Mouse (Mus musculus) ovary, postnatal 10 days (tissue): ENCODE results near the gene Camk2d.

Source experiments
- DNase-seq: peaks from one replicate; pipeline ENCODE4 v3.0.0; 2022; ENCODE audit warnings: low spot score

The Camk2d gene

DNA sequence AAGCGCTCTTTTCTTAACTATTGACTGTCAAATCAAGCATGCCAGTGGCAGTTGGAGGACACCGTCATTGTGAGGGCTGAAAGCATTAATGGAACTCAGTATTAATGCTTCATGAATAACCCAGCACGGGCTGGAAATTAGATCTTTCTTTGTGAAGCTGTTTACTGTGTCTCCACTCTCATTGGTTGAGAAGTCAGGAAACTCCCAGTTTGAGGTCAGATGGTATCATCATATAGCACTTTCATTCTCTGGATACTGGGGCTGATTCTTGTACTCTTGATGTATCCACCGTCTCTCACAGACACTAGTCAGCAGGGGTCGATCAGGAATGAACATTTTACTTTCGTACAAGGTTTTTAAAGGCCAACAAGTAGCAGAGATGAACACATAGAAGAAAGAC, 54.6 kb downstream of the Camk2d start:
- no peak for DNase-seq

DNA sequence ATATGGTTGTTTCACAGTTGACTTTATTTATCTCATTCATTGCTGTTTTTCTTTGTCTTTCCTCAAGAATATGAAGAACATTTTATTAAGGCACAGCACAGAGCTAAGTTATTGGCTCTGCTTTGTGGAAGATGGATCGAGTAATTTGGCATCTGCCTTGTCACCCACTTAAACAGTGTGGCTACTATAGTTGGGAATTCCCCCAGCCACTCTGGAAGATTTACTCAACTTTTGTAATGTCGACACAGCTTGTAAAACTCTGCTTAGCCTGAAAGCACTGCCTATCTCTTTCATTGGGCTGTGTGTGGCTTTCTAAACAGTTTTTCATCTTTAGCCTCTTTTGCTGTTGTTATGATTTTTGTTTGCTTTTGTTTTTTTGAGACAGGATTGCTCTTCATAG, 56.3 kb downstream of the Camk2d start:
- DNase-seq = no peak

DNA sequence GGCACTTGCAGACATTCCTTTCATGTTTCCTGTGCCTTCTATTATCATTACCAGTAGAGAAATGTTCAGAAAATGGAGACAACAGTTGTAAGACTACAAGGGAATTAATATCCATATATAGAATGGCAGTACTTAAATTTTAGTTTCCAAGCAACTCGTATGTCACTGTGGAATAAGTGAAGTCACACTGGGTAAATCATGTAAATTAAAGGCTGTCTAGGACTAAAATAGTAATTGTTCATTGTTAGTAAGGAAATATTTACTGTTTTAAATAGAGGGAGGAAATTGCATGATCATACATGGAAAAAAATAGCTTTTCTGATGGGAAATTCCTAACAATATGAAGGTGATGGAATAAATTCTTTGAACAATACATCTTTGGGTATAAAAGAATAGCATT, 57.0 kb downstream of the Camk2d start:
- DNase-seq = no peak

DNA sequence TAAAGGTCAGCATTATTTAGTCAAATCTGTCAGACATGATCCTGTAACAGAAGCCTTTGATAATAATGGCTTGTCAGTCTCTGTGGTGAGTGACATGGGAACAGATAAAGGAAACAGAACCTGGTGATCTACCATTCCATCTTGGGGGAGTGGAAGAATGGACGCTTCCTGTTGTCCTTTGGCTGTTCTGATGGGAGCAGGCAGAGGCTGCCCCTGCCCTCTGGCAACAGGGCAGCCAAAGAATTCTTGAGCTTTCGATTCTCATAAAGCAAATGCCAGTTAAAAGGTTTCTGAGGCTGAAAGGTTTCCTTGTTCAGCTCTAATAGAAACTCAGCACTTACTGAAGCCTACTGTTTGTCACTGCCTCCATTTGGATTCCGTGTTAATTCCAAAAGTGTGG, 60.1 kb downstream of the Camk2d start:
- no peak for DNase-seq

DNA sequence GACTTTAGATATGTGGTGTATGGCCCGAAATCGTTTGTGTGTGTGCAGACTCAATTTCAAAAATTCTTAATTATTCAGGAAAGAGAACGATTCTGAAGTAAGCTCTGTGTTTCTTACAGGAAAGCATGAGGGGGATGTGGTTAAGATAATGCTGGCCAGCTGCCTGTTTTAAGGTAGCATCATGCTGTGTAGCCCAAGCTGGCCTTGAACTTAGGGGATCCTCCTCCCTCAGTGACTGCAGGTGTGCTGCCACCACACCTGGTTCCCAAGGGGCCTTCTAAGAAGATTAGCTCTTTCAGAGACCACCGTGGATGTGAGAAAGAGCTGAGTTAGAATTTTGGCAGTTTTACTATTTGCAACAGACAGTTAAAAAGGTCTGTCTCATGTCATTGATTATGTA, 61.8 kb downstream of the Camk2d start:
- no peak for DNase-seq

GRCm38 (mm10) chr3:126658791-126659190, 62.7 kb downstream of the Camk2d start:
- no peak for DNase-seq

- no peak for DNase-seq
Observed at GRCm38 (mm10) chr3:126659235-126659634, 63.1 kb downstream of the Camk2d start.

- no peak for DNase-seq
Observed at GRCm38 (mm10) chr3:126659832-126660564, 63.9 kb downstream of the Camk2d start.

DNA sequence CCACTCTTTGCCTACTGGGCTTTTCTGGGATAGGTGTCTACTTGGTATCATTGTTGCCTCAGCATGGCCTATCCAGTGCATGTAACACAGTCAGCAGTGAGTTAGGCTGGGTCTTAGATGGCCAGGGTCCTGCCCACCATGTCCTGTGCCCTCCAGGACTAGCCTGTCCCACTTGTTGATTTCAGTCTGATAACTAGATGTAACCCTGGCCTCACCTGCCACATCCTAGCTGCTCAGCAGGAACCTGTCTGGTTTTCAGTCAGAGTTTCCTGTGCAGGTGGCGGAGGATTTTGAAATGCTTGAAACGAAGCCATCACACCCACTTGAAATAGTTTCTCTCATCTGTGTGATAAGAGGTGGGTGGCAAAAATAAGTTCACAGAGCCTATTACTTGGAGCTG, 64.5 kb downstream of the Camk2d start:
- no peak for DNase-seq

- DNase-seq = no peak
Observed at GRCm38 (mm10) chr3:126660986-126661385, 64.9 kb downstream of the Camk2d start.

GRCm38 (mm10) chr3:126661920-126662319, 65.8 kb downstream of the Camk2d start:
- DNase-seq = no peak

DNA sequence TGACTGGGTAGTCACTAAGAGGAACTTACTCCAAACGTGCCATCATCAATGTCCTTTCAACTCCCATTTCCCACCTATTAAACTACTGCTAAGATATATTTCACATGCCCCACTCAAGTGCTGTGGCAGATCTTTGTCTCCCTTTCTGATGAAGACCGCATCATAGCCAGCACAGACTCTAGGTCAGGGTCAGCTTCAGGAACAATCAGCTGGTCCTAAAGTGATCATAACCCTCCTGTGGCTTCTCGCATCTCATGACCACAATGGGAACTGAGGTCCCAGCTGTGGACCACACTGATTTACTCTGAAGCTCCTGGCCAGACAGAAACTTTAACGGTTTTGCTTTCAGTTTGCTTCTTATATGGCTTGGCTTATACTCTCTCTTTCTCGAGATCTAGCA, 67.3 kb downstream of the Camk2d start:
- no peak for DNase-seq

DNA sequence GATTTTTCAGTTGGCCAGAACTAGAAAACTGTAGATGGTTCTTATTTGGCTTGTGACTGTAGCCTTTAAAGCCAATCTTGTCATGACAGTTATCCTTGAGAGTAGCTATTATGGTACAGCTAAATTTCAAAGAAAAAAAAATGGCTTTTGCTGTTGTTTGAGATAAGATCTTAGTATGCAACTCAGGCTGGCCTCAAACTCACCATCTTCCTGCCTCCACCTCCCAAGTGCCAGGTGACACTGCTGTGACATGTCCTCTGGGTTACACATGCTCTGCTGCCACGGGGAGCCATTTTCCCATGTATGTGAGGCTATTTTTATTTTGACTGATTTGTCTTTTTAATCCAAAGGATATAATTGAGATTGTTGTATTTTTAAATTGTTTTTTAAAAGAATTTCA, 69.8 kb downstream of the Camk2d start:
- no peak for DNase-seq

DNA sequence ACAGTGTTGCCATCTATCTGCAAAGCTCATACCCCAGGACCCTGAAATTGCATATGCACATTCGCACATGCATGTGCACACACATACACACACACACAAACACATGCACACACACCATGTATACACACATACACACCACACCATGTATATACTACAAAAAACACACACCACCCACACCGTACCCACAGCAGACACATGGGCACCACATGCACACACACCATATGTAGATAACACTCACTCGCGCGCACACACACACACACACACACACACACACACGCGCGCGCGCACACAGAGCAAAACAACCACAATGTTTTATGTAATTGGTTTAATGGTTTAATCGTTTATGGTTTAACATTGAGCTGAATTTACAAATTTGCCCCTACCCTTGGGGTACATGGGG, 70.9 kb downstream of the Camk2d start:
- no peak for DNase-seq

DNA sequence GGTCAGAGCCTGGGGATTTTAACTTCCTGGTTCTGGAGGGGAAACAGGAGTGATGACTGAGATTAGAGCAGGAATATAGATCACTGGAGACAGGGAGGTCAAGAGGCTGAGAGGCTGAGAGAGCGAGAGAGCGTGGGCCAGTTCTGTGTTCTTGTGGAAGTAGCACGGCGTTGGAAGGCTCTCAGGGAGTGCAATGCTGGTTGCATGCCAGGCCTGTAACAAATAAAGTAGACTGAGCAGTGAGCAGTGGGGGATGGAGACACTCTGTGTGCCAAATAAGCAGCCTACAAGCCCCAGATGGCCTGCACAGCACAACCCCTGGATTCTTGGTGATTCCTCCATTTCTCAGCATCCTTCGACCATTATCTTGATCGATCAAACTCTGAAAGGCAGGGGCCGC, 71.3 kb downstream of the Camk2d start:
- DNase-seq = peak; percentile 21

DNA sequence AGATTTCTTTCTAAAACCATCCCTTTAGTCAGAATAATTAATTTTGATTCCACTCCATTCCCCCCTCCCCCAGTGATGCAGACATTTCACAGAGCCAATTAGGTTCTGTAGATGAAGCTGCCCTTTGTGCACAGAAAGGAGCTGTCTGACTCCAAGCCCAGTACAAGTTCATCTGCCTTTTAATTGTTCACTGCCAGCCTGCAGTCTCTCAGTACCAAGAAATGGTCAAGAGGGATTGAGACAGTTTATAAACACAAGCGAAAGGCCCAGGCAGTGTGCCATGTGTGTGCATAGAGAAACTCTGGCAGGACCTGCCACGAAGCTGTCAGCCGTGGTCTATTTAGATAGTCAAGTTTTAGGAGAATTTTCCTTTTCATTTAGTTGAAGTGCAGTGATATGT, 72.0 kb downstream of the Camk2d start:
- no peak for DNase-seq

DNA sequence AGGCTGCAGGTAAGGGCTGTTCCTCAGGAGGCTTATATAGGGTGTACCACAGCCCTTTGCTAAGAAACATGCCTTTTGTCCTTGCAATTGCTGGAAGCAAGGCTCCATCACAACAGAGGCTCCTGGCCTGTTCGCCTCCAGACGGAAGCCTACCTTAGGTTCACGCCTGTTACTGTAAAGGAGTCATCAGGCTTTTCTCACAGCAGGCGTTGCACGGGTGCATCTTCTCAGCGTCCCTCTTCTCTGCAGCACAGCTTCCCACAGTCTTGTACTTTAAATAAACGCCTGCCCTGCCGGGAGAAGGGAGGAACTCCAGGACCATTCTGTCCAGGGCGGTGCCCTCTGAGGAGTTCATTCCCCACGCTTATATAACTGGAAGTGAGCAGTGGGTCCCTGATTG, 72.6 kb downstream of the Camk2d start:
- DNase-seq = no peak

- no peak for DNase-seq
Observed at GRCm38 (mm10) chr3:126670413-126670812, 74.3 kb downstream of the Camk2d start.

- DNase-seq = no peak
Observed at GRCm38 (mm10) chr3:126671292-126671691, 75.2 kb downstream of the Camk2d start.

GRCm38 (mm10) chr3:126681051-126681450, 84.9 kb downstream of the Camk2d start:
- DNase-seq = no peak

DNA sequence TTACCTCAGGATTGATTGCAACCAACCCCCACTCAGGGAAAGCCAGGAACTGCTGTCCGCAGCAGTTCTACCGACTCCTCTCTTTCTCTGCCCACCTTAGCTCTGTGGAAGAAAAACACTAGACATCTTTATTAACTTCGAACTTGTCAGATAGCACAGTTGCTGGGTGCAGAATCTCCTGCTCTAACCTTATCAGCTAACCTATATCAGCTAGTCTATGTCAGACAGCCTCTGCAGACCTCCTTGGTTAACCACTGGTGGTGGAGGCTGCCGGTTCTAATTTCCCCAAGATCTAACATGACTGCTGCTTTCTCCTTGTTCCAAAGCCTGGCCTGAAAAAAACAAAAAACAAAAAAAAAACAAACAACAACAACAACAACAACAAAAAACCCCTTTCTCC, 85.9 kb downstream of the Camk2d start:
- DNase-seq = no peak

DNA sequence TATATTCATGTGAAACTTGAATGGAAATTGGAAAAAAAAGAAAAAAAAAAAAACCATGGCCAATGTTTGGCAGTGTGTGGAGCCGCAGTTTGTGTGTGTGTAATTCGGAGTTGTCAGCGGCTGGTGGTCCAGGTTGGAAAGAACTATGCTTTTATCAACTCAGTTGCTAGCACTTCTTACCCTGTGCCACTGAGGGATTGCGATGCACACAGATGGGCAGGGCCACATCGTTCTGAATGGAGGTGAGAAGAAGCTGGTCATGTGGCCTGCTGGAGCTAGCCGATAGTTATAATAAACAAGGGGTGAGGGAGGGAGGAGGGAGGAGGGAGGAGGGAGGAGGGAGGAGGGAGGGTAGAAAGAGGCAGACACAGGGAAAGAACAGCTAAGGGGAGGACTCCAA, 89.3 kb downstream of the Camk2d start:
- no peak for DNase-seq

- DNase-seq = no peak
Observed at GRCm38 (mm10) chr3:126687150-126687549, 91.0 kb downstream of the Camk2d start.

DNA sequence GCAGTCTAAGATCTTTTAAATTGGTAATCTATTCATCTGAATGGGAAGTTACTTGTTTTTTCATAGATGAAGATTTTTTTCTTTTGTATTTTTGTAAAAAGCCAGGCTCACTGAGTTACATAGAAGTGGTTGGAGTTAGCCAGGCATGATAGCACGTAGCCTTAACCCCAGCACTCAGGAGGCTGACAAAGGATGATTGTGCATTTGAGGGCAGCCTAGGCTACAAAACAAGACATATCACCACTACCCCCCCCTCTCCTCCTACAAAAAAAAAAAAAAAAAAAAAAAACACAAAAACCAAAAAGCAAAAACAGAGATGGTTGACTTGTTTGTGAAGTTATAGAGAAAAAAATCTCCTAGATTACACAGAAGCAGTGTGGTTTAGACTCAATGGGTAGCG, 92.4 kb downstream of the Camk2d start:
- no peak for DNase-seq
